In the genomic region with DNA sequence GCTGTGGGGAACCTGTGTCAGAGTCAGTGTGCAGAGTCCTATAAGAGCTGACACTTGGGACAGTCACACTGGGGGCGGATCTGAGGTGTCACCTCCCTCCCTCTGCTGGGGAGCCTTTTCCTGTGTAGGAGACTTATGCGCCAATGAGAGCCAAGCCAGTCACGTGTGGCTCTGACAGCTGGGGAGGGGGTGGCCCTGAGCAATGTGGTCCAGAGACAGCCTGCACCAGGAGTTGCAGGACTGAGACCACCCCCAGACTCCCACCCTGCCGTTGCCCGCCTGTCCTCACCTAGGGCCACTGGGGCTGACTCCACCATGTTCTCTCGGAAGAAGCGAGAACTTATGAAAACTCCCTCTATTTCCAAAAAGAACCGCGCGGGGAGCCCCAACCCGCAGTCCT, we compare ENCODE assay signal across 8 mouse cellular contexts. TPM values are rescaled to one million over a fixed set of nuclear protein-coding genes. Genes with fewer than 3 reads are reported as not detected.
A peak's percentile ranks its signal among the peaks of the same experiment; 100 is the strongest.
DNase-seq lines count a peak whose midpoint lies in the region; ATAC-seq and TF ChIP-seq lines count a peak whose summit lies in the region.

Gene Arhgap45, plus strand, starts transcription at position 143 of the 400 bp plus-strand sequence.

- H3K36me3 ChIP-seq in heart, embryonic 15.5 days = peaks cover 5% of the 10 kb centered on the region; the same call in 1 of the 2 replicates
- peaks cover 35% of the 10 kb centered on the region for H3K36me3 ChIP-seq in thymus, adult 2 months (ENCODE audit: control insufficient read depth, insufficient read depth, low read length)
- peaks cover 6% of the 10 kb centered on the region for H3K36me3 ChIP-seq in hindbrain, embryonic 16.5 days (ENCODE audit: control insufficient read depth, insufficient read depth, low read length)

- H3K9ac ChIP-seq in heart, embryonic 15.5 days = no peak within 1 kb of the TSS
- H3K9ac ChIP-seq in hindbrain, embryonic 16.5 days (ENCODE audit: low read depth, low read length) = no peak within 1 kb of the TSS

- 56% methylated on average over 11 of the region's 11 CpGs for WGBS in heart, embryonic 15.5 days
- WGBS in thymus, adult 2 months = 3% methylated on average over 11 of the region's 11 CpGs
- 74% methylated on average over 11 of the region's 11 CpGs for WGBS in hindbrain, embryonic 16.5 days

- peaks cover 39% of the 10 kb centered on the region for H3K27me3 ChIP-seq in heart, embryonic 15.5 days
- no peaks in the 10 kb centered on the region for H3K27me3 ChIP-seq in thymus, adult 2 months (ENCODE audit: control insufficient read depth, insufficient read depth, low read length)
- peaks cover 42% of the 10 kb centered on the region for H3K27me3 ChIP-seq in hindbrain, embryonic 16.5 days (replicated peaks; ENCODE audit: control insufficient read depth, insufficient read depth, low read length)

- TF ChIP-seq CTCF in layer of hippocampus, adult 2 months (conservative IDR thresholded peaks at IDR 0.05) = no peak
- no peak for TF ChIP-seq CTCF in thymus, adult 2 months (IDR thresholded peaks at IDR 0.05; ENCODE audit: borderline replicate concordance, control insufficient read depth, extremely low read depth, insufficient read depth, low read length, poor library complexity)

- DNase-seq in layer of hippocampus, adult 2 months (ENCODE audit: low spot score in 2 of 2) = no peak
- DNase-seq in layer of hippocampus, postnatal 14 days (ENCODE audit: low spot score in 2 of 2) = no peak
- DNase-seq in lung, postnatal 14 days = peak; percentile 59
- DNase-seq in thymus, adult 2 months = peak; percentile 91
- no peak for DNase-seq in Muller cell, postnatal 12 days (ENCODE audit: inconsistent ontology term)
- no peak for DNase-seq in frontal cortex, postnatal 25 days (ENCODE audit: low spot score in 2 of 2)

- no peak within 1 kb of the TSS; the same call in 1 of the 2 replicates for H3K4me2 ChIP-seq in heart, embryonic 15.5 days
- no peak within 1 kb of the TSS for H3K4me2 ChIP-seq in hindbrain, embryonic 16.5 days (ENCODE audit: low read length)

- no peak within 1 kb of the TSS; the same call in 1 of the 2 replicates for H3K4me3 ChIP-seq in layer of hippocampus, adult 2 months
- H3K4me3 ChIP-seq in heart, embryonic 15.5 days = peak within 1 kb of the TSS; percentile 32
- H3K4me3 ChIP-seq in thymus, adult 2 months (ENCODE audit: control insufficient read depth, insufficient read depth, low read length) = peak within 1 kb of the TSS; percentile 83
- H3K4me3 ChIP-seq in hindbrain, embryonic 16.5 days (ENCODE audit: low read length) = no peak within 1 kb of the TSS

- TF ChIP-seq POLR2A in thymus, adult 2 months (IDR thresholded peaks at IDR 0.05; ENCODE audit: control insufficient read depth, extremely low read depth, insufficient read depth, low read length, poor library complexity) = peak; percentile 98

- peaks cover 30% of the 10 kb centered on the region for H3K4me1 ChIP-seq in heart, embryonic 15.5 days (replicated peaks)
- peaks cover 41% of the 10 kb centered on the region for H3K4me1 ChIP-seq in thymus, adult 2 months (replicated peaks; ENCODE audit: control insufficient read depth, insufficient read depth, low read length)
- no peaks in the 10 kb centered on the region for H3K4me1 ChIP-seq in hindbrain, embryonic 16.5 days (ENCODE audit: control insufficient read depth, insufficient read depth, low read depth, low read length)

- H3K27ac ChIP-seq in layer of hippocampus, adult 2 months = peak within 1 kb of the TSS; percentile 14; the same call in 1 of the 2 replicates
- peak within 1 kb of the TSS; percentile 27; the same call in 1 of the 2 replicates for H3K27ac ChIP-seq in heart, embryonic 15.5 days
- peak within 1 kb of the TSS; percentile 99 for H3K27ac ChIP-seq in thymus, adult 2 months (ENCODE audit: control insufficient read depth, insufficient read depth, low read length)
- no peak within 1 kb of the TSS for H3K27ac ChIP-seq in hindbrain, embryonic 16.5 days (ENCODE audit: low read depth, low read length)

- no peak for ATAC-seq in heart, embryonic 15.5 days (replicated peaks; ENCODE audit: insufficient number of reproducible peaks, insufficient read depth, low FRiP score, low read depth)
- ATAC-seq in hindbrain, embryonic 16.5 days = no peak

- no peaks in the 10 kb centered on the region for H3K9me3 ChIP-seq in heart, embryonic 15.5 days (replicated peaks)
- H3K9me3 ChIP-seq in hindbrain, embryonic 16.5 days (ENCODE audit: control insufficient read depth, low read length) = peaks cover 4% of the 10 kb centered on the region; the same call in 1 of the 2 replicates

RNA-seq across cellular contexts. Expression of gene Arhgap45, which starts in this region (rescaled TPM):
- total RNA-seq in layer of hippocampus, adult 2 months (2021) = 1 to 10 TPM; 3.7 to 4.4 TPM
- total RNA-seq in layer of hippocampus, postnatal 14 days (2021) = 1 to 10 TPM; 3.8 to 3.9 TPM
- 4.7 and 14.4 TPM in 2 replicates for polyA plus RNA-seq in heart, embryonic 15.5 days (2015; fragmentation: Nextera tagmentation; extraction: Ambion mirVana)
- polyA plus RNA-seq in thymus, adult 2 months (2012; rRNA removed) = 1,362 and 1,504 TPM in 2 replicates
- polyA plus RNA-seq in hindbrain, embryonic 16.5 days (2015; fragmentation: Nextera tagmentation; extraction: Ambion mirVana) = 1.7 and 2.2 TPM in 2 replicates

Comparison
In these comparisons a context has a peak if more than half of its experiments do, and no peak if none do; other contexts are left out.
1. RNA of gene Arhgap45 (polyA plus RNA-seq): 1,362 to 1,504 TPM in thymus, adult 2 months; 4.7 to 14.4 TPM in heart, embryonic 15.5 days and 1.7 to 2.2 TPM in hindbrain, embryonic 16.5 days; every median in the first group is over 10 times any median in the second.
2. DNase-seq: peak in lung, postnatal 14 days (single experiment) and thymus, adult 2 months (single experiment); none in layer of hippocampus, adult 2 months (0 of 2), layer of hippocampus, postnatal 14 days (0 of 2), Muller cell, postnatal 12 days (single experiment) and frontal cortex, postnatal 25 days (0 of 2).
3. H3K4me3 ChIP-seq: peak in heart, embryonic 15.5 days (single experiment) and thymus, adult 2 months (single experiment); none in layer of hippocampus, adult 2 months (single experiment) and hindbrain, embryonic 16.5 days (single experiment).